Mouse (Mus musculus) olfactory bulb, adult 2 months (tissue): ENCODE data around the gene Gm10320. TPM values are rescaled to one million over a fixed set of nuclear protein-coding genes. Genes with fewer than 3 reads are reported as not detected.

Source experiments
- H3K27ac ChIP-seq: fragments of 200-500 bp; 2 replicates; pipeline ENCODE4 v1.5.1; 2012; ENCODE audit warnings: low read depth, low read length; ENCODE audit not compliant: insufficient read depth
- H3K4me1 ChIP-seq: fragments of 200-500 bp; 2 replicates; pipeline ENCODE4 v1.6.1; 2012; ENCODE audit warnings: low read length; ENCODE audit not compliant: control insufficient read depth, insufficient read depth
- H3K4me3 ChIP-seq: fragments of 200-500 bp; 2 replicates; pipeline ENCODE4 v1.5.1; 2012; ENCODE audit warnings: mild to moderate bottlenecking, low read depth, low read length, moderate library complexity; ENCODE audit not compliant: insufficient read depth
- CTCF ChIP-seq: fragments of 200-500 bp; IDR thresholded peaks from 2 replicates; pipeline ENCODE4 v1.5.1; 2012; ENCODE audit warnings: low read depth, mild to moderate bottlenecking, low read length, moderate library complexity; ENCODE audit not compliant: insufficient read depth
- POLR2A ChIP-seq: fragments of 200-500 bp; IDR thresholded peaks from 2 replicates; pipeline ENCODE4 v1.6.1; 2012; ENCODE audit warnings: mild to moderate bottlenecking, low read depth, low read length, moderate library complexity; ENCODE audit not compliant: insufficient read depth
- WGBS: fragments of 180-500 bp; shearing (Covaris S2); methylation state at CpG from one replicate; pipeline ENCODE4 v1.1.7; 2018; 5-methylcytosine and 5-hydroxymethylcytosine counted together
- polyA plus RNA-seq: library from polyadenylated mRNA; stranded (reverse); fragments of >200 nt; gene quantifications from 2 replicates; pipeline ENCODE4 v1.2.4, GENCODE M21; 2012; ENCODE audit warnings: low replicate concordance; ENCODE audit not compliant: missing spikeins, insufficient read depth, insufficient read length

The Gm10320 gene
- polyA plus RNA-seq, 1 experiment, result not detected

- H3K4me3 ChIP-seq, result no peak overlapping the region
- H3K4me1 ChIP-seq, result peaks cover 10% of the 10 kb centered on the region
- 2% methylated on average over 50 of the region's 51 CpGs for WGBS
- TF ChIP-seq POLR2A (no peak), CTCF (no peak)
- H3K27ac ChIP-seq, result no peak overlapping the region
These were observed 13.1 kb upstream of the Gm10320 start for GRCm38 (mm10) chr13:98504661-98505488.

- WGBS, result 4% methylated on average over 27 of the region's 27 CpGs
- H3K4me3 ChIP-seq, result no peak overlapping the region
- no peak overlapping the region for H3K27ac ChIP-seq
- peaks cover 10% of the 10 kb centered on the region for H3K4me1 ChIP-seq
- TF ChIP-seq CTCF, result no peak
- TF ChIP-seq POLR2A, result no peak
These were observed 12.4 kb upstream of the Gm10320 start for GRCm38 (mm10) chr13:98504181-98504660.

GRCm38 (mm10) chr13:98503601-98504000, 11.8 kb upstream of the Gm10320 start:
- TF ChIP-seq CTCF (no peak), POLR2A (no peak)
- WGBS, result 6% methylated on average over 8 of the region's 8 CpGs
- Histone ChIP-seq H3K4me3 (no peak overlapping the region), H3K27ac (no peak overlapping the region), H3K4me1 (peaks cover 10% of the 10 kb centered on the region)

GRCm38 (mm10) chr13:98502813-98503341, 11.1 kb upstream of the Gm10320 start:
- 2% methylated on average over 27 of the region's 27 CpGs for WGBS
- H3K4me3 ChIP-seq, result no peak overlapping the region
- no peak for TF ChIP-seq POLR2A
- no peak for TF ChIP-seq CTCF

GRCm38 (mm10) chr13:98502236-98502812, 10.5 kb upstream of the Gm10320 start:
- 4% methylated on average over 16 of the region's 16 CpGs for WGBS
- TF ChIP-seq CTCF (no peak), POLR2A (no peak)
- Histone ChIP-seq H3K27ac (no peak overlapping the region), H3K4me3 (no peak overlapping the region), H3K4me1 (peaks cover 14% of the 10 kb centered on the region)

More at GRCm38 (mm10) chr13:98502813-98503341, 11.1 kb upstream of the Gm10320 start:
- peaks cover 10% of the 10 kb centered on the region for H3K4me1 ChIP-seq
- no peak overlapping the region for H3K27ac ChIP-seq

- TF ChIP-seq CTCF (no peak), POLR2A (no peak)
- 8% methylated on average over 6 of the region's 6 CpGs for WGBS
- Histone ChIP-seq H3K27ac (no peak overlapping the region), H3K4me1 (peaks cover 19% of the 10 kb centered on the region), H3K4me3 (no peak overlapping the region)
These were observed 9.5 kb upstream of the Gm10320 start for GRCm38 (mm10) chr13:98501321-98501720.

GRCm38 (mm10) chr13:98500471-98501125, 8.8 kb upstream of the Gm10320 start:
- H3K4me1 ChIP-seq, result peaks cover 19% of the 10 kb centered on the region
- 28% methylated on average over 13 of the region's 13 CpGs for WGBS
- no peak overlapping the region for H3K4me3 ChIP-seq
- TF ChIP-seq POLR2A (no peak), CTCF (no peak)
- no peak overlapping the region for H3K27ac ChIP-seq

GRCm38 (mm10) chr13:98498561-98498960, 6.8 kb upstream of the Gm10320 start:
- Histone ChIP-seq H3K4me3 (no peak overlapping the region), H3K4me1 (peaks cover 8% of the 10 kb centered on the region), H3K27ac (no peak overlapping the region)
- 63% methylated on average over 5 of the region's 5 CpGs for WGBS
- TF ChIP-seq CTCF (no peak), POLR2A (no peak)
